Mouse (Mus musculus) MEL (cell line): Measurements from ENCODE around the gene Nr3c2.

Experiments
- CTCF ChIP-seq, 3 experiments: IDR thresholded peaks in 2 of 3; conservative IDR thresholded peaks in 1 of 3; 2 replicates each; pipeline ENCODE4 v1.5.1; 2011 to 2012; ENCODE audit warnings: low read length in 3 of 3, low read depth in 2 of 3, mild to moderate bottlenecking in 2 of 3, improper control_type of control experiment in 1 of 3, inconsistent platforms in 1 of 3, mixed read lengths in 1 of 3, moderate library complexity in 1 of 3; ENCODE audit not compliant: control insufficient read depth in 1 of 3, insufficient read depth in 1 of 3, poor library complexity in 1 of 3, severe bottlenecking in 1 of 3
- EP300 ChIP-seq, 2 experiments: IDR thresholded peaks; 2 replicates each; pipeline ENCODE4 v1.6.1; 2011; ENCODE audit warnings: improper control_type of control experiment in 2 of 2, low read length in 2 of 2, low read depth in 1 of 2, mild to moderate bottlenecking in 1 of 2
- JUND ChIP-seq: IDR thresholded peaks from 2 replicates; pipeline ENCODE4 v1.6.1; 2011; ENCODE audit warnings: low read depth, mild to moderate bottlenecking, improper control_type of control experiment, low read length
- MEF2A ChIP-seq: IDR thresholded peaks from 2 replicates; pipeline ENCODE4 v1.6.1; 2014; ENCODE audit warnings: low read depth, mild to moderate bottlenecking, inconsistent platforms, low read length, improper control_type of control experiment; ENCODE audit not compliant: poor library complexity, insufficient replicate concordance, severe bottlenecking; ENCODE audit errors: extremely low read depth
- MXI1 ChIP-seq: IDR thresholded peaks from 2 replicates; pipeline ENCODE4 v1.6.1; 2011; ENCODE audit warnings: mild to moderate bottlenecking, low read depth, low read length, improper control_type of control experiment
- NELFE ChIP-seq: IDR thresholded peaks from 2 replicates; pipeline ENCODE4 v1.6.1; 2011; ENCODE audit warnings: low read depth, low read length, improper control_type of control experiment
- POLR2A ChIP-seq, 2 experiments: IDR thresholded peaks; 2 replicates each; pipeline ENCODE4 v1.6.1; 2011 to 2012; ENCODE audit warnings: low read length in 2 of 2, mild to moderate bottlenecking in 2 of 2, control low read depth in 1 of 2, improper control_type of control experiment in 1 of 2, low read depth in 1 of 2, moderate library complexity in 1 of 2; ENCODE audit not compliant: control insufficient read depth in 1 of 2, insufficient read depth in 1 of 2, poor library complexity in 1 of 2
- POLR2AphosphoS5 ChIP-seq: IDR thresholded peaks from 2 replicates; pipeline ENCODE4 v1.6.1; 2012; ENCODE audit warnings: low read depth, borderline replicate concordance, mild to moderate bottlenecking, inconsistent platforms, low read length, moderate library complexity, mixed read lengths
- TBP ChIP-seq: IDR thresholded peaks from 2 replicates; pipeline ENCODE4 v1.8.0; 2011; ENCODE audit warnings: low read depth, low read length, improper control_type of control experiment
- UBTF ChIP-seq: IDR thresholded peaks from 2 replicates; pipeline ENCODE4 v1.6.1; 2012; ENCODE audit warnings: low read depth, mild to moderate bottlenecking, inconsistent platforms, low read length, improper control_type of control experiment, moderate library complexity, borderline replicate concordance; ENCODE audit not compliant: insufficient read depth
- ZMIZ1 ChIP-seq: IDR thresholded peaks from 2 replicates; pipeline ENCODE4 v1.6.1; 2012; ENCODE audit warnings: low read depth, mild to moderate bottlenecking, inconsistent platforms, low read length, improper control_type of control experiment, moderate library complexity
- ZNF384 ChIP-seq: IDR thresholded peaks from 2 replicates; pipeline ENCODE4 v1.6.1; 2012; ENCODE audit warnings: low read depth, mild to moderate bottlenecking, inconsistent platforms, low read length, improper control_type of control experiment

GRCm38 (mm10) chr8:77100370-77100769 lies 201.1 kb downstream of the Nr3c2 start:
- TF ChIP-seq NELFE (no peak), POLR2A (IDR thresholded peaks at IDR 0.05; ENCODE audit: control insufficient read depth in 1 of 2, insufficient read depth in 1 of 2, low read depth in 1 of 2, low read length in 2 of 2, poor library complexity in 1 of 2) (no peak), UBTF (no peak), EP300 (IDR thresholded peaks at IDR 0.05; ENCODE audit: low read depth in 1 of 2, low read length in 2 of 2) (no peak), POLR2AphosphoS5 (no peak), ZNF384 (no peak), MEF2A (no peak), MXI1 (no peak), TBP (no peak), JUND (no peak), CTCF (IDR thresholded peaks at IDR 0.05 in 2 of 3, conservative IDR thresholded peaks at IDR 0.05 in 1 of 3; ENCODE audit: control insufficient read depth in 1 of 3, insufficient read depth in 1 of 3, low read depth in 2 of 3, low read length in 3 of 3, poor library complexity in 1 of 3, severe bottlenecking in 1 of 3) (no peak), ZMIZ1 (no peak)
